In genomic region chr8:94172809-94173732, GRCm38 (mm10) we compare ENCODE assay signal across 1 mouse cellular context.
TF ChIP-seq lines count a peak whose summit lies in the region.

No protein-coding gene starts in this region.

TF ChIP-seq in myocyte, 11 proteins besides CTCF, POLR2A, EP300 and RAD21 (continued from another document):
- TF ChIP-seq CEBPB (IDR thresholded peaks at IDR 0.05; ENCODE audit: insufficient read depth, poor library complexity, severe bottlenecking): no peak
